In genomic region chr14:17978259-17978658, GRCm38 (mm10) we compare ENCODE assay signal across 24 mouse cellular contexts.
A peak's percentile ranks its signal among the peaks of the same experiment; 100 is the strongest.
DNase-seq lines count a peak whose midpoint lies in the region; ATAC-seq lines count a peak whose summit lies in the region.
"Had no signal": no experiment of that assay in that cellular context is flagged by ENCODE, and none has a peak within 500 bp of the region (broad histone marks: within the 10 kb centered on the region; RNA-seq: fewer than 3 reads in every experiment).

No protein-coding gene starts in this region.

- no peak overlapping the region for H3K4me3 ChIP-seq in intestine, embryonic 16.5 days (ENCODE audit: low read length)
- no peak overlapping the region for H3K4me3 ChIP-seq in intestine, embryonic 15.5 days (replicated peaks)
- H3K4me3 ChIP-seq: forebrain, embryonic 10.5 days; heart, adult 2 months; heart, embryonic 13.5 days; hindbrain, embryonic 12.5 days; limb, embryonic 10.5 days had no signal

- no peaks in the 10 kb centered on the region for H3K9me3 ChIP-seq in intestine, embryonic 16.5 days (ENCODE audit: control insufficient read depth, low read length)
- H3K9me3 ChIP-seq in intestine, embryonic 15.5 days: no peaks in the 10 kb centered on the region
- H3K9me3 ChIP-seq: forebrain, embryonic 10.5 days; heart, embryonic 13.5 days; hindbrain, embryonic 12.5 days; limb, embryonic 10.5 days had no signal

- H3K4me2 ChIP-seq in intestine, embryonic 16.5 days (ENCODE audit: low read depth, low read length): no peak overlapping the region
- H3K4me2 ChIP-seq in intestine, embryonic 15.5 days (replicated peaks): no peak overlapping the region
- H3K4me2 ChIP-seq: heart, embryonic 13.5 days; hindbrain, embryonic 12.5 days; midbrain, embryonic 11.5 days had no signal

- no peaks in the 10 kb centered on the region for H3K4me1 ChIP-seq in intestine, embryonic 16.5 days (ENCODE audit: control insufficient read depth, insufficient read depth, low read length)
- no peaks in the 10 kb centered on the region for H3K4me1 ChIP-seq in intestine, embryonic 15.5 days (replicated peaks)
- H3K4me1 ChIP-seq: forebrain, embryonic 10.5 days; heart, embryonic 13.5 days; hindbrain, embryonic 12.5 days; limb, embryonic 10.5 days had no signal

- H3K27me3 ChIP-seq in intestine, embryonic 16.5 days (replicated peaks; ENCODE audit: control insufficient read depth, insufficient read depth, low read length): no peaks in the 10 kb centered on the region
- H3K27me3 ChIP-seq in intestine, embryonic 15.5 days (replicated peaks): no peaks in the 10 kb centered on the region
- H3K27me3 ChIP-seq: heart, embryonic 13.5 days; hindbrain, embryonic 12.5 days had no signal

- no peak overlapping the region for H3K9ac ChIP-seq in intestine, embryonic 16.5 days (ENCODE audit: low read depth, low read length)
- H3K9ac ChIP-seq in intestine, embryonic 15.5 days: no peak overlapping the region
- H3K9ac ChIP-seq: heart, embryonic 13.5 days; hindbrain, embryonic 12.5 days had no signal

- no peaks in the 10 kb centered on the region for H3K36me3 ChIP-seq in intestine, embryonic 16.5 days (ENCODE audit: control insufficient read depth, insufficient read depth, low read length)
- no peaks in the 10 kb centered on the region for H3K36me3 ChIP-seq in intestine, embryonic 15.5 days
- H3K36me3 ChIP-seq: forebrain, embryonic 10.5 days; heart, embryonic 13.5 days; hindbrain, embryonic 12.5 days; limb, embryonic 10.5 days had no signal

- ATAC-seq in intestine, embryonic 16.5 days: 0 out of 2 replicates have a peak, but pooled peaks have one; percentile 9
- no peak for ATAC-seq in intestine, embryonic 15.5 days
- ATAC-seq: forebrain, embryonic 16.5 days; lung, postnatal 0 days had no signal

- DNase-seq in thymus, postnatal 14 days: peak; percentile 22
- no peak for DNase-seq in thymus, postnatal 25 days
- DNase-seq in induced T-regulatory cell, adult 2 months (ENCODE audit: low read depth): peak; percentile 26
- DNase-seq in adrenal gland, postnatal 36 days: no peak
- DNase-seq in spleen, adult 12 weeks (ENCODE audit: low spot score): no peak
- DNase-seq: adrenal gland, postnatal 25 days; cerebellum, adult 11 months; cerebellum, adult 9-11 months; gastrocnemius, postnatal 10 days; heart, adult 2 months; heart, postnatal 14 days; kidney, adult 9 months; kidney, postnatal 36 days; liver; thymus, postnatal 4 days had no signal

- no peak overlapping the region for H3K27ac ChIP-seq in intestine, embryonic 16.5 days (ENCODE audit: low read length)
- H3K27ac ChIP-seq in intestine, embryonic 15.5 days: no peak overlapping the region
- H3K27ac ChIP-seq: forebrain, embryonic 10.5 days; heart, adult 2 months; heart, embryonic 13.5 days; hindbrain, embryonic 12.5 days; limb, embryonic 10.5 days had no signal

Comparison
In these comparisons a context has a peak if more than half of its experiments do, and no peak if none do; other contexts are left out.
1. DNase-seq: peak in thymus, postnatal 14 days (single experiment) and induced T-regulatory cell, adult 2 months (single experiment); none in thymus, postnatal 25 days (single experiment), adrenal gland, postnatal 36 days (0 of 2) and spleen, adult 12 weeks (single experiment).